Mouse (Mus musculus) cerebellum, postnatal 4 days (tissue): Measurements from ENCODE around the gene Acap3.
A peak's percentile ranks its signal among the peaks of the same experiment; 100 is the strongest.

Source experiments
- DNase-seq, 2 experiments: peaks; one replicate each; pipeline ENCODE4 v3.0.0; 2022; ENCODE audit warnings: low spot score in 2 of 2, mixed read lengths in 1 of 2

Acap3 gene

DNA sequence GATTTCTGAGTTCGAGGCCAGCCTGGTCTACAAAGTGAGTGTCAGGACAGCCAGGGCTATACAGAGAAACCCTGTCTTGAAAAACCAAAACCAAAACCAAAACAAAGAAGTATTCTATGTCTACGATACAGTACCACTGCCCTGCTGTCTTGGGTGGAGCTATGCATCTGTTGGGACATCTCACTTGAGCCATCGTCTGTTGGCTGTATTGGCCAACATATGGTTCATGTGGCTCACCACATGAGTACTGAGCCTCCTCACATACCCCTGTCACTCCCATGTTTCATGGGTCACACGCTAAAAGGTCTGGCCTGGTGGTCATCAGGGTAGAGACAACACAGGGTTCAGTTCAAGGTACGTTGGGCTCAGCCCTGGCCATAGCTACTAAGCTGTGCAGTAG is 5.3 kb upstream of the Acap3 start:
- DNase-seq = no peak

DNA sequence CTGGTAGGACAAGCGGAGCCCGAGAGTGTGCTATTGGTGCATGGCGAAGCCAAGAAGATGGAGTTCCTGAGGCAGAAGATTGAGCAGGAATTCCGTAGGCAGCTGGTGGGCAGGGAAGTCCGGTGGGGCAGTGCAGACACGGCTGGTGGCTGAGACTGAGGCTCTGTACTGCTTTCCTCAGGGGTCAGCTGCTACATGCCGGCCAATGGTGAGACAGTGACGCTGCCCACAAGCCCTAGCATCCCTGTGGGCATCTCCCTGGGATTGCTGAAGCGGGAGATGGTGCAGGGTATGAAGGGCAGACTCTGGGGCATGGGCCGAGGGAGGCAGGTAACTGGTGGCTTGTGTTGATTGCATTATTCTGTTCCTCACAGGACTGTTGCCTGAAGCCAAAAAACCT is 3.9 kb upstream of the Acap3 start:
- no peak for DNase-seq

DNA sequence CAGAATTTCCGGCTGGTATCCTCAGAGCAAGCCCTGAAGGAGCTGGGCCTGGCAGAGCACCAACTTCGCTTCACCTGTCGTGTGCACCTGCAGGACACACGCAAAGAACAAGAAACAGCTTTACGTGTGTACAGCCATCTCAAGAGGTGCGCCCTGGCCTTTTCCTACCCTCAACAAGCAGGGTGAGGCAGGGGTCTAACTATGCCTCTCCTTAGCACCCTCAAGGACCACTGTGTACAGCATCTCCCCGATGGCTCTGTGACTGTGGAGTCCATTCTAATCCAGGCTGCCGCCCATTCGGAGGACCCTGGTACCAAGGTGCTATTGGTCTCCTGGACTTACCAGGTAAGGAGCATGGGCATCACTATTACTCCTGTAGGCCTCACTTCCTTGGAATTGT is 3.4 kb upstream of the Acap3 start:
- DNase-seq = no peak

DNA sequence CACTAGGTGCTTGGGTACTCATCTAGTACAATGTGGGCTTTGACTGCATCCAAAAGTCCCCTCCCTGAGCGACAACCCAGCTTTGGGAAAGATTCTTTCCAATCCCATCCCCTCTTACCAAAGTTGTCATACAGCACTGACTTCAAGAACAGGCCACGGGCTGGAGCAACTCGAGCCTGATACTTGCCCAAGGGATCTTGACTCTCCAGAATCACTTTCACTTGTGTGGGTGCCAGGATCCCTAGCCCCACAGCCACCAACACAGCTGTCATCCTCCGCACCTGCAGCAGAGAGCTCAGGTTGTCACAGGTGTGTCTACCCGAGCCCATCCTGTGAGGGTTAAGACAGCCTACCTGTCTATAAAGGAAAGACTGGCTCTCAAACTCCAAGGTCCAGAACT is 2.3 kb upstream of the Acap3 start:
- DNase-seq = peak in 1 of 2 experiments; percentile 13

DNA sequence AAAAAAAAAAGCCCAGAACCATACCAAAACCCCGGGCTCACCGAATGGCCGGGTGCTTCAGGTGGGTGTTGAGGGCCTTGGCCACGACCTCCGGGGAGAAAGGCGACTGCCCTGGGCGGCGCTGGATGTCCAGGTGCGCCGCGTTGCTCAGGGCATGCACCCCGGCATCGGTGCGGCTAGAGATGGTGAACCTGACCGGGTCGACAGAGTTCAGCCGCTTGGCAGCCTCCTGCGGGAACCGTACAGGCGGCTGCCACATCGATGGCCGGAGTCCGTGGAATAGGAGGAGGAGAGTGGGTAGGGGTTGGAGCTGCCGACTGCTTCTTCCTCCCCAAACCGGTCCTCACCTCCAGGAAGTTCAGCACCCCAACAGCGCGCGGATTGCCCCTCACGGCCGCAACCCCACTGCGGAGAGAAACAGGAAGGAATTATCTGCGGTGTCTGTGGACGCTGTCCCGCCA is 581 bp upstream of the Acap3 start:
- peak in 1 of 2 experiments; percentile 19 for DNase-seq

GRCm38 (mm10) chr4:155892017-155892416 is 395 bp downstream of the Acap3 start:
- DNase-seq = peak; percentile 68 to 89

DNA sequence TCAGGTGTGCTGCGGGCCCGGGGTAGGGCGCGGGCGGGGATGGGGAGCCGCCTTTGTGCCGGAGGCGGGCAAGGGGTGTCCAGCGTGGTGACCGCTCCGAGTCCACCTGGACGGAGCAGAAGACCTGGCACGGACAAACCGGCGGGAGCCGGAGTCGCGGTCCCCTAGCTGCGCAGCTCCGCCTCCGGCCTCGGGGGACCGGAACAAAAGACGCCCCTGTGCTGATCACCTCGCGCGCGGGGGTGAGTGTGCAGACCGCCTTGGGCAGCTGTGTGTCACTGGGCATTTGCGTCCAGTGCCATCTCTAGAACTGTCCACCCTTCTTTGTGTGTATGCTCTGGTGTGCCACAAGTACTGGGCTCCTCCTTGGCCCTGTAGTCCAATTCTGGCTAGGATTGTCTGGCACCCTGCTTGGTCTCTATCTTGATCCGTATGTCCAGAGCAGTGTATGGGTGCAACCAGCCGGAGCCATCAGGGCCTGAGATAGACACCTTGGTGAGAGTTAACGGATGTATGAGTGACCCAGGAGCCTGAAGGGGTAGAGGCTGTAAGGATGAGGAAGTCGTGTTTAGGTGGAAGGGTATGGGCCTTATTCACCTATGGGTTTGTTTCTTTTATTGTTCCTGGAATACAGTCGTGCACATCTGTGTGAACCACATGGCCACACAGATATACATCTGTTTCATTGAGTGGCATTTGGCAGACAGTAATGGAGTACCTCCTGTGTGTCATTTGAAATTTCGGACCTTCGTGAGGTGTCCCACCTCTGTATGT is 1.0 kb downstream of the Acap3 start:
- peak in 1 of 2 experiments; percentile 40 for DNase-seq

DNA sequence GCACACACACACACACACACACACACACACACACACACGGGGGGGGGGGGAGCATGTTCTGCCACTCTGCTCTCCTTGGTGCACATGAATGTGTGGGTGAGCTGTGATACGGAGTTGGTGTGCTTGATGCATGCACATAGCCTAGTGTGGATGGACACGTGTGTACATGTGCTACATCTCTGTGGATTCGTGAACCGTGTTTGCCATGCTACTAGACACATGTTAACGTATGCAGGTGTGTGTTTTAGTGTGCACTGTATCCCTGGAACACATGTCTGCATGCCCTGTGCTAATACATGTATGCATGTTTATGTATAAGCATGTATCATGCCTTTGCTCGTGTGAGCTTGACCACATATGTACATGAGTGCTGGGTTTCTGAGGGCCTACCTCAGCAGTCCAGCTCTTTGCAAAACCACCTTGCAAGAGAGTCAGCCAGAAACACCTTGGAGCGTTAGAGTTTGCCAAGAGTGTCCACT is 1.6 kb downstream of the Acap3 start:
- no peak for DNase-seq

- no peak for DNase-seq
Observed at GRCm38 (mm10) chr4:155894311-155894881, 2.8 kb downstream of the Acap3 start.

DNA sequence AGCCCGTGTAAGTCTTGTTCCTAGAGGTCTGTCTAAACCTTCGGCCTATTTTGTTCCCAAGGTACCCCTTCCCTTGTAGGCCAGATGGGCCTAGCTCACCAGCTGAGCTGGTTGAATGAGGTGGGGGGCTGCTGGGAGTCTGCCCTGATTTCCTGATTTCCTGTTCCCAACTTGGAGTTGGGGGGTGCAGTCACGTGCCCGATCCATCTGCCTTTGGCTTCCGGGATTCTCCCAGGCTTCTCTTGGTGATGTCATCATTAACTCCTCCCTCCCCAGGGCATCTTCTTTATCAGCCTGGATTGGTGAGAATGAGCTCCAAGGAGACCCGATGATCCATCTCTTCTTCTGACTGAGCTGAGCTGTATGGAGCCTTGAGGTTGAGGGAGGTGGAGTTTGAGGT is 3.6 kb downstream of the Acap3 start:
- DNase-seq = peak in 1 of 2 experiments; percentile 55

DNA sequence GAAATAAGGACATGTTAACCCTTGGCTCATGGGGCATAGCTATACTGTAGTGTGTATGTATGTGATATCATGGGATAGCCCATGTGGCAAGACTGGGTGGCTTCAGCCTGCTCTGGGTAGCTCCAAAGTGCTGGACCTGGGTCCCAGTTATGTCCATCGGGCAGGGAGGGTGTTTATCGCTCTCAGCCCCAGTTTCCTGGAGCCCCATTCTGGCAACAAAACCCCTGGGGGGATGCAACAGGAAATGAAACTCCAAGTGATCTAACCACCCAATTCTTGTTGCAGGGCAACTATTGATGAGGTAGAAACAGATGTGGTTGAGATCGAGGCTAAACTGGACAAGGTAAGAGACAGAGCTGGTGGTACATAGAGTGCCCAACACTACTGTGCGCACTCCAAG is 4.2 kb downstream of the Acap3 start:
- no peak for DNase-seq

- DNase-seq = peak in 1 of 2 experiments; percentile 0
Observed at GRCm38 (mm10) chr4:155896461-155896860, 4.8 kb downstream of the Acap3 start.

DNA sequence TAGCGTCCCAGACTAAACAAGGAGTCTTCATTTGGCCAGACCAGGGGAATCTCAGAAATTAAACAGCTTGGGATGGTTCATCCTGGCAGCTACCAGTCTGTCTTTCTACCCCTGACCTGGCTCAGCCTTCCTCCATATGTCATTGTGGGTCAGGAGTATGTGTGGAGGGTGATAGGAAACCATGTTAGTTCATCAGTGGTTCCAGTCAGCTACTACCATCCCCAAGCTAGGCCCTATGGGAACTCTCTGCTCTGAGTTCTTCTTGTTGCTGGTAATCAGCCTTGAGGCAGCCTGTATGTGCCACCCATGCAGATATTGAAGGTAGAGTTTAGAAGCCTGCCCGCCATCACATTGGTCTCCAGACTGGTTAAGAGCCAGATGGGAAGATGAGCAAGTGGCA is 6.7 kb downstream of the Acap3 start:
- DNase-seq = peak in 1 of 2 experiments; percentile 0

GRCm38 (mm10) chr4:155899355-155899754 is 7.7 kb downstream of the Acap3 start:
- peak in 1 of 2 experiments; percentile 1 for DNase-seq

- no peak for DNase-seq
Observed at GRCm38 (mm10) chr4:155901205-155901604, 9.6 kb downstream of the Acap3 start.

GRCm38 (mm10) chr4:155903246-155903645 is 11.6 kb downstream of the Acap3 start:
- peak; percentile 0 to 19 for DNase-seq

DNA sequence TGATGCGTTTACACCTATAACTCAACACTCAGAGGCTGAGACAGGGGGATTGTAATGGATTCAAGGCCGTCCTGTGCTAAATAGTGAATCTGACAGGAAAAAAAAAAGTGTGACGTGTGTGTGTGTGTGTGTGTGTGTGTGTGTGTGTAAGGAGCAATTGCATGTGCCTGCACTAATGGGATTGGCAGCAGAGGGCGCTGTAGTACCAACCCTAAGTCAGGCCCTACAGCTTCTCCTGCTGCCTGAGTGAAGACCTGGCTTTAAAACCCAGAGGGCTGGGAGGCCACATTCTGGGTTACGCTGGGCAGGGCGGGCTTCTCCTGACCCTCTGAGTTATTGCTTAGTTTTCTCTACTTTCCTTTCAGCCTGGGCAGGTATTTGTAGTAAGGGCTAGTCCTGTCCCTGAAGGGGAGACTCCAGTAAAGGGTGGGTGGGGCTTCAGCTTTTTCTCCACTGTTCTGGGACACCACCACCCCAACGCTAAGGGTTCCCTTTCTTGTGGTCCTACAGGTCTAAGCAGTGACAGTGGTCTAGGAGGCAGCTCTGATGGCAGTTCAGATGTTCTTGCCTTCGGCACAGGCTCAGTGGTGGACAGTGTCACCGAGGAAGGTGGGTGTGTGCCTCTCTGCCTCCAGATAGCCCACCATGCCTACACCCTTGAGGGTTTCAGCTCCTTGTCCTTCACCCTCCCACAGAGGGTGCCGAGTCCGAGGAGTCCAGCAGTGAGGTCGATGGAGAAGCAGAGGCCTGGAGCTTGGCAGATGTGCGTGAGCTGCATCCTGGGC is 12.9 kb downstream of the Acap3 start:
- DNase-seq = peak; percentile 19 to 41

GRCm38 (mm10) chr4:155905634-155906033 is 14.0 kb downstream of the Acap3 start:
- peak in 1 of 2 experiments; percentile 1 for DNase-seq

DNA sequence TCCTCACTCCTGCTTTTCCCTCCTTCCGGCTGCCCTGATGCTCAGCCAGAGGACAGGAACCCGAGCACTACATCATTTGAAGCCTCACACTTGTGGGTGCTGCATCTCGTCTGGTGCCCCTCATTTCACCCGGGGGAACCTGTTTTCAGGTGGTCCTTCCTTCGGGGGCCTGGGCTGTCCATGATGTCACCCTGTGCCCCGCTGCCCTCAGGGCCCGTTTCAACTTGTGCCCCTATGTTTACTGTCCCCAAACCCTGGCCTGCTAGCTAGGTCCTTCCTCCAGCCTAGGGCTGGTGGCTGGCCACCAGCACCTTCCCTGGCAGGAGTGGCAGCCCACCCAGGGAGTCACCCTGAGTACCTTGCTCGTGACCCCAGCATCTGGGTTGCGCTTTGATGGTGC is 14.5 kb downstream of the Acap3 start:
- peak; percentile 0 to 18 for DNase-seq

- DNase-seq = no peak
Observed at GRCm38 (mm10) chr4:155907003-155907402, 15.4 kb downstream of the Acap3 start.

DNA sequence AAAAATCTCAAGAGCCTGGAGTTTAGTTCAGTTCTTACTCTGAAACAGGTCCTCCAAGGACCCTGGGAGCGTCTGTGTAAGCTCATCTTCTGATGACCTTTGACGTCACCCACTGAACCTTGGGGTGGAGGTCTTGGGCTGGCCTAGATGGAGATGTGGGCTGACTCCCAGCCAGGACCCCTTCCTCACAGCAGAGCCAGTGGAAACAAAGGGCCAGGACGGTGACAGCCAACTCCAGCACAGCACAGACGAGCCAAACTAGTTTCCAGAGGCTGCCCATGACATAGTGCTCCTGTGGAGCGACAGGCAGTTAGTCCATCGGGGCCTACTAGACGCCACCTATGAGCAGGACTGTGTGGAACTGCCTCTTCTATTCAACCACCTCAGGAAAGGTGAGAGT is 16.7 kb downstream of the Acap3 start:
- DNase-seq = peak; percentile 1 to 17

- peak in 1 of 2 experiments; percentile 1 for DNase-seq
Observed at GRCm38 (mm10) chr4:155908751-155909150, 17.1 kb downstream of the Acap3 start.
